Mouse (Mus musculus) embryonic facial prominence, embryonic 13.5 days (tissue): ENCODE measurements around the gene Gm3373. TPM values are rescaled to one million over a fixed set of nuclear protein-coding genes. Genes with fewer than 3 reads are reported as not detected.
"Not testable (repeated sequence)": the region's sequence is repeated elsewhere in the genome, so short reads cannot be mapped to it uniquely, and the experiment has no call there.

Experiments
- ATAC-seq: fragments of 200-750 bp; cut with Nextera tagmentation; 2 replicates; pipeline ENCODE4 v1.8.0; 2017; ENCODE audit warnings: low read depth; ENCODE audit not compliant: insufficient number of reproducible peaks, insufficient read depth, low FRiP score, low TSS enrichment
- H3K27ac ChIP-seq: fragments of 300-500 bp; sonication (generic); 2 replicates; pipeline ENCODE4 v1.5.1; 2015; ENCODE audit warnings: moderate library complexity, mild to moderate bottlenecking, inconsistent platforms
- H3K27me3 ChIP-seq: fragments of 300-500 bp; sonication (generic); 2 replicates; pipeline ENCODE4 v1.6.1; 2015; ENCODE audit warnings: mild to moderate bottlenecking, inconsistent platforms
- H3K36me3 ChIP-seq: fragments of 300-500 bp; sonication (generic); 2 replicates; pipeline ENCODE4 v1.6.1; 2015; ENCODE audit warnings: mild to moderate bottlenecking, inconsistent platforms
- H3K4me1 ChIP-seq: fragments of 300-500 bp; sonication (generic); 2 replicates; pipeline ENCODE4 v1.6.1; 2015; ENCODE audit warnings: inconsistent platforms
- H3K4me2 ChIP-seq: fragments of 300-500 bp; sonication (generic); 2 replicates; pipeline ENCODE4 v1.6.1; 2015; ENCODE audit warnings: moderate library complexity, mild to moderate bottlenecking, inconsistent platforms
- H3K4me3 ChIP-seq: fragments of 300-500 bp; sonication (generic); 2 replicates; pipeline ENCODE4 v1.5.1; 2015; ENCODE audit warnings: mild to moderate bottlenecking, inconsistent platforms
- H3K9ac ChIP-seq: fragments of 300-500 bp; sonication (generic); 2 replicates; pipeline ENCODE4 v1.6.1; 2015; ENCODE audit warnings: mild to moderate bottlenecking, inconsistent platforms
- H3K9me3 ChIP-seq: fragments of 300-500 bp; sonication (generic); 2 replicates; pipeline ENCODE4 v1.6.1; 2016; ENCODE audit warnings: inconsistent platforms
- WGBS: fragments of 180-500 bp; shearing (Covaris S2); methylation state at CpG from one replicate; pipeline ENCODE4 v1.1.7; 2015; ENCODE audit warnings: mixed read lengths; 5-methylcytosine and 5-hydroxymethylcytosine counted together
- polyA plus RNA-seq: library from polyadenylated mRNA; unstranded; fragments of >200 nt; fragmentation: Nextera tagmentation; extraction: Ambion mirVana; gene quantifications from 2 replicates; pipeline ENCODE4 v1.2.1, GENCODE M21; 2015

Gm3373 gene
- polyA plus RNA-seq: not detected in 2 replicates

- H3K36me3 ChIP-seq, H3K4me3 ChIP-seq, H3K9me3 ChIP-seq, ATAC-seq, H3K9ac ChIP-seq, H3K27me3 ChIP-seq, H3K4me1 ChIP-seq, H3K27ac ChIP-seq, H3K4me2 ChIP-seq: not testable (repeated sequence)
- WGBS: no CpG with 5 or more reads among the region's 37 CpGs
Measured at GRCm38 (mm10) chr14:5741477-5741876, at the start of gene Gm3373. Gm3373 (minus strand) TSS chr14:5741577.

- no CpG with 5 or more reads among the region's 2 CpGs for WGBS
- H3K4me1 ChIP-seq, H3K9ac ChIP-seq, H3K36me3 ChIP-seq, H3K4me3 ChIP-seq, H3K27ac ChIP-seq, ATAC-seq, H3K27me3 ChIP-seq, H3K4me2 ChIP-seq, H3K9me3 ChIP-seq: not testable (repeated sequence)
Measured at GRCm38 (mm10) chr14:5687357-5687756, 54.0 kb downstream of the Gm3373 start, which contains the start of gene Gm9603. Gm9603 (minus strand) TSS chr14:5687457.

Other genes starting within 250 kb of the Gm3373 start
- gene Gm3488, start 239.9 kb downstream of the Gm3373 start, polyA plus RNA-seq: 0.83 and 0.90 TPM in 2 replicates
- not detected in 2 replicates for gene Gm3532, start 203.1 kb downstream of the Gm3373 start, polyA plus RNA-seq
- not detected in 2 replicates for gene Gm8265, start 108.5 kb downstream of the Gm3373 start, polyA plus RNA-seq
- not detected in 2 replicates for gene Gm9603, start 54.1 kb downstream of the Gm3373 start, polyA plus RNA-seq
- 0.84 and 1.1 TPM in 2 replicates for gene Gm3383, start 66.4 kb upstream of the Gm3373 start, polyA plus RNA-seq
- gene Gm3424, start 88.8 kb upstream of the Gm3373 start, polyA plus RNA-seq: not detected in 2 replicates
- not detected in 2 replicates for gene Gm8237, start 138.8 kb upstream of the Gm3373 start, polyA plus RNA-seq
- gene Gm3248, start 220.2 kb upstream of the Gm3373 start, polyA plus RNA-seq: 0.28 and 0.30 TPM in 2 replicates
- gene Gm3453, start 237.6 kb upstream of the Gm3373 start, polyA plus RNA-seq: not detected in 2 replicates